Mouse (Mus musculus) ovary, adult 18-20 months (tissue): ENCODE measurements around the gene Wdr47.
"Not testable (repeated sequence)": the region's sequence is repeated elsewhere in the genome, so short reads cannot be mapped to it uniquely, and the experiment has no call there.

ENCODE experiments used
- DNase-seq: peaks from one replicate; pipeline ENCODE4 v3.0.0; 2022; ENCODE audit warnings: low spot score, mixed read lengths

Gene Wdr47

GRCm38 (mm10) chr3:108590786-108591529 is at the start of gene Wdr47:
TSS of gene Wdr47 (plus strand) at chr3:108591279.
- DNase-seq: peak; percentile 95

GRCm38 (mm10) chr3:108542299-108542698 is 48.8 kb upstream of the Wdr47 start:
- DNase-seq: no peak

- no peak for DNase-seq
Measured at GRCm38 (mm10) chr3:108554111-108554561, 36.9 kb upstream of the Wdr47 start.

GRCm38 (mm10) chr3:108554587-108555312 is 36.3 kb upstream of the Wdr47 start:
- DNase-seq: peak; percentile 87

- no peak for DNase-seq
Measured at GRCm38 (mm10) chr3:108557888-108558287, 33.2 kb upstream of the Wdr47 start.

GRCm38 (mm10) chr3:108562133-108562730 is 28.8 kb upstream of the Wdr47 start, which contains the start of gene Tmem167b:
TSS of gene Tmem167b (minus strand) at chr3:108562466.
- peak; percentile 95 for DNase-seq

GRCm38 (mm10) chr3:108562777-108563271 is 28.3 kb upstream of the Wdr47 start:
- no peak for DNase-seq

GRCm38 (mm10) chr3:108563309-108563708 is 27.8 kb upstream of the Wdr47 start:
- DNase-seq: peak; percentile 41

GRCm38 (mm10) chr3:108567990-108568877 is 22.8 kb upstream of the Wdr47 start:
- DNase-seq: no peak

- DNase-seq: not testable (repeated sequence)
Measured at GRCm38 (mm10) chr3:108569636-108570035, 21.4 kb upstream of the Wdr47 start.

GRCm38 (mm10) chr3:108570813-108571212 is 20.3 kb upstream of the Wdr47 start:
- DNase-seq: no peak

- peak; percentile 93 for DNase-seq
Measured at GRCm38 (mm10) chr3:108571443-108572294, 19.4 kb upstream of the Wdr47 start, which contains the start of gene Taf13. TSS of gene Taf13 (plus strand) at chr3:108571698.

- no peak for DNase-seq
Measured at GRCm38 (mm10) chr3:108572309-108573010, 18.6 kb upstream of the Wdr47 start.

GRCm38 (mm10) chr3:108574018-108574417 is 17.1 kb upstream of the Wdr47 start:
- DNase-seq: no peak

GRCm38 (mm10) chr3:108584580-108584979 is 6.5 kb upstream of the Wdr47 start:
- no peak for DNase-seq

- no peak for DNase-seq
Measured at GRCm38 (mm10) chr3:108588446-108588845, 2.6 kb upstream of the Wdr47 start.

- no peak for DNase-seq
Measured at GRCm38 (mm10) chr3:108591530-108592522, 747 bp downstream of the Wdr47 start.

- no peak for DNase-seq
Measured at GRCm38 (mm10) chr3:108608906-108609305, 17.8 kb downstream of the Wdr47 start.

GRCm38 (mm10) chr3:108634761-108635160 is 43.7 kb downstream of the Wdr47 start:
- DNase-seq: no peak
